Mouse (Mus musculus) kidney, adult 8-10 months (tissue): Measurements from ENCODE around the gene Sugct.

ENCODE experiments used
- DNase-seq, 2 experiments: peaks; one replicate each; pipeline ENCODE4 v3.0.0; 2022

Sugct gene

DNA sequence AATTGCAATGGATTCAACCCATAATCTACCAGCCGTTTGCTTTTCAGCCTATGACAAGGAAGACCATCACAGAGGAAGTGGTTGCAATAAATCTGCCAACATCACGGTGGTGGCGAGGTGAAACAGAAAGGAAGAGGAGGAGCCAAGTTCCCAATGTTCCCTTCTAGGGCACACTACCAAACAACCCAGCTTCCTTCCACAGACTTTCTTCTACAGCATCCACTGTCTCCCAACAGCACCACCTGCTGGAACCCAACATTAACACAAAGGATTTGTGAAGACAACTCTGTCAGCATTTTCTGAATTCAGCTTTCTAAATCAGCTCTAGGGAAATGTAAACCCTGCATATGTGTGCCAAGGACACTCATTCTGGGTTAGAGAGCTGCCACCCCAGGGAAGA, 666.8 kb downstream of the Sugct start:
- peak; percentile 7 to 54 for DNase-seq

DNA sequence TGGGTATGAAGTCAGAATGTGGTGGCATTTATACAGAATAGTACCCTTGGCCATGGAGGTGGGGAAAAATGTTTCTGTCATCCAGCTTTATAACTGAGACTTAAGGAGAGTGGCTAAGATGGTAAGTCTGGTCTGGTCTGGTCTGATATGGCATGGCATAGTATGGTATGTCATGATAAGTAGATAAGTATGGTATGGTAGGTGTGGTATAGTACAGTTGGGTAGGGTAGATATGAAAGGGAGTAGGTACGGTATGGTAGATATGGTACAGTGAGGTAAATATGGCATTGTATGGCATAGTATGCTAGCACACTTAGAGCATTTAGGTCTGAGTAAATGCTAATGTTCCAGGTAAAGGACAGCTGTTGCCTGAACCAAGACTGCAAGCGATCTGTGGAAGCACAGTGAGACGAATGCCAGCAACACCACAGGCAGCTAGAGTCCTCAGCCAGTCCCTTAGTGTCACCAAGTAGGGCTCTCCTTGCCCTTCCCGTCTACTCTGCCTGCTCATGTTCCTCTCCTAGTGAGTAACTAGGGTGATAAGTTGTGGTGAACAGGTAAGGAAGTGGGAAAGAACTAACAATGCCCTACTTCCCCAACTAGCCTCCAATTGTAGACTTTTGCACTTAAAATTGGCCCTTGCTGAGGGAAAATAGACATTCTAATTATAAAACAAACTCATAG, 667.4 kb downstream of the Sugct start:
- DNase-seq: no peak

DNA sequence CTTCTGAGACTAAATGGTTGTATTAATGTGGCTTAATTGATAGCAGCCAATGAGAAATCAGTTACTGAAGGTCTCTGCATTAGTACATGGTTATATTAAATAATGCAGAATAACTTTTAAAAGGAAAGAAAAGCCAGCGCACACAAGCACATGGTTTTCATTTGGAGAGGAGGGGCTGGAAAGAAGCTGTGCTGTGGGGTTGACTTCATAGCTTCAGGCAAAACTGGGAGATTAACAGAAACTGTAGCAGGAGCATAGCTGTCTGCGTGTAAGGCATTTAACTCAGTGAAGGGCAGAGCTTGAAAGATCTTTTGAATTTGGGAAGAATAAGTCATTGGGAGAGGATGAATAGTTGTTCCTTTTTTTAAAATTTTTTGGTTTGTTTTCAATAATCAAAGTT, 668.4 kb downstream of the Sugct start:
- DNase-seq: no peak

DNA sequence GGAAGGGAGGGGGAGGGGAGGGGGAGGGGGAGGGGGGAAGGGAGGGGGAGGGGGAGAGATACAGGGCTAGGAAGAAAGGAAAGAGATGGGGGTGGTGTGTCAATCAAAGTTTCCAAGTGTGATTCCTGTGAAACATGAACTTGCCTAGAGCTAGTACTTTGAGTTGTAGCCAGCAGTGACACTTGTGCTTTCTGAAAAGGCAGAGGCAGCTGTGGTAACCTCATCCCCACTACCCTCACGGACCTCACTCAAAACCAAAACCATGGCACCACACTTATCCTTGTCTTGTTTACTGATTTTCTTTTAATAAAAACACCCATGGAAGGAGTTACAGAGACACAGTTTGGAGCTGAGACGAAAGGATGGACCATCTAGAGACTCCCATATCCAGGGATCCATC, 698.9 kb downstream of the Sugct start:
- DNase-seq: no peak

DNA sequence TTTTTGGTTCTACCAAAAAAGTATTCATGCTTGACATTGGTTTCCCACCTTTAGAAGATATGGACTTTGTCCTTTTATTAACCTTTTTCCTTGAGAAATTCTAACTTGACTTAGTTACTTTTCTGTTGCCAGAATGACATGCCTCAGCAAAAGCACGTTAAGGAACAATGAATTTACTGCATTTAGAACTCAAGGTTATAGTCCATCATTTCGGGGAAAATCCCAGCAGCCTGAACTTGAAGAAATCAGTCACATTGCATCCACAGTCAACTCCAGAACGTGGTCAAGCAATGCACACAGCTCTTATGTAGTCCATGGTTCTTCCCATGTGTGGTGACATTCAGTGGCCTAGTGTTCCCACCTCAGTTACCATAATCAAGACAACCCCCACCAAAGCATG, 700.0 kb downstream of the Sugct start:
- peak; percentile 1 to 16 for DNase-seq

DNA sequence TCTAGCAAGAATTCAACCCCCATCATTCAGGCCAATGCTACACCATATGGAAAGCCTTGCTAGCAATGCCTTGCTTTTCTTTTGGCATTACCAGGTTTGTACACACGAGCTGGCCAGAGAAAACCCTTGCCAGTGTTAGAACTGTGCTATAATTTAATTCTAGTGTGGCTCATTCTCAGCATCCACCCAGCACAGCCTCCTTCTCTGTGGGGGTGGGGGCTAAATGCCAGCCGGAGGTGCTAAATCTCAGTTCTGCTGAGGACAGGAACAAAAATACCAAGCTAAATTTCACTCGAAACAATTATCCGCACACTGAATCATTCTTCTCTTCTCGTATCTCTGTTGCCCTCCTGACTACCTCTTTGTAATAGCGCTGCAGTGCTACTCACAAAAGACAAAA, 717.6 kb downstream of the Sugct start:
- no peak for DNase-seq

DNA sequence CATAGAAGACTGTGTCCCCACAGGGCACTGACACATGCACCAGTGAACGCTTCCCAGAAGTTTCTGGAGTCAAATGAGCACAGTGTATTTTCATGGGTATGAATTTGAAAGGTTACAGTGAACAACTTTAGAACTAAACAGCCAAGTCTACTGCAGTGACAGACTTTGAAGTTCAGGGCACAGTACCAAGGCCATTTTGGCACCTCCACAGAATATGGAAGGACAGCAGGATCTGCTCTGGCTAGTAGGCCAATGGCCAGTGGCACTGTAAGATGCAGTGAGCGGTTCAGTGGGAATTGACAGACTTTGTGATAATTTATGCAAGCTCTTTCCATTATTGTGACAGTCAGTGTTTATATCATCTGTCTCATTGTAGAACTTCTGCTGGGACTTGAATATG, 724.1 kb downstream of the Sugct start:
- peak in 1 of 2 experiments; percentile 9 for DNase-seq

DNA sequence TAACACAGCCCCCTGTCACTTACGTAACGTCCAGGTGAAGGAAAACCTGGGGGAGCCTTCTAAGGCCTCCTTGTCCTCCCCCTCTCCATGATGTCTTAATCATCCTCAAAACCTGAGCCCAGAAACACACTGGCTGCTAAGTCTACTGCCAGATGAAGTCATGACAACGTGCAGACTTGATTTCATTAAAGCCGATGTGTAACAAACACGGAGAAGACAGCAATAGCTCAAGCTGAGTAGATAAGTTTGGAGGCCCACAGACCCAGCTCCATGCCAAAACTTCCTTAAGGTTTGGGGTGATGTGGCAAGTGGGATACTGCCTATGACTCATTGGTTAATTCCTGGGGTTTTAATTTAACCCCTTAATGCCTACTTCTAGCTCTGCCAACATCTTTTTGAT, 726.4 kb downstream of the Sugct start:
- no peak for DNase-seq

DNA sequence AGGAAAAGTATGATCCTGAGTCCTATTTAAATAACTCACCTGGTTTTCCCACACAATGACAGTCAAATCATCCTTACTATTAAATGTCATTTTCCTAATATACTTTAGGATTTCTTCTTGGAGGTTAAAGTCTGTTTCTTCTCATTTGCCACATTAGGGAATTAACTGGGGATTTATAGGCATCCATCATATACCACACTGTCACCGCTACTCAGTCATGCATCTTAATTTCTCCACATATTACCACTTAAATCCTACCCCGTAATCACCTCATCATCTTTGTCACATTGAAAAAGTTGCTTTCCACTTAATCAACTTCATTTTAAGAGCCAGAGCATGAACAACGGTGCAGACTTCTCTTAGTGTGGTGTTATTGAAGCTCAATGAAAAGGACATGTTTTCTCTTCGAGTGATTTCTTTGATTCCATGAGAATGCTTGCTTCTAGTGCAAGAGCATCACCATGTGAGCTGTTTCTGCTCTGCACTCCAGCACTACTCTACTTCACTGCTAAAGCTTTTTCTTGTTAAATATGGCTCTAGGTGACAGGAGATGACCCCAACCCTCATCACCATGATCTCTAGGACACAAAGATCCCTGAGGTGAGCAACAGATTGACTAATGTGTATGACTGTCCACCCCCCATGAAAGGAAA, 730.4 kb downstream of the Sugct start:
- no peak for DNase-seq

DNA sequence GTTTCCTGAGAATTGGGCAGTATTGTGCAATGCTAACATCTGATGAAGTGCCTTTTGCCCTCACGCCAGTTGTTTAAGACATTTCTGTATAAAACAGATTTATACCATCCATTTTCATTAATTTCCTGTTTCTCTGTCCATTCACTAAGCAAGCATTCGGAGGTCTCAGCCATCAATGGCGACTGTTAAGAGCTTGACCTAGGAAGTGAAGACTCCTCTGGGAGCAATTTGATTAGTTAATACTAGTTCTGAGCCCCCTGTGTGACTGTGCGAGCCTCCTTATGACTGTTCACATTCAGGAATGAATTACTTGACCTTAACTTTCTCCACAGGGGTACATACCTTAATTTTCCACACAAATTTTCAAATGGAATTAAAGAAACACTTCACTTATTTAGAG, 743.3 kb downstream of the Sugct start:
- no peak for DNase-seq

DNA sequence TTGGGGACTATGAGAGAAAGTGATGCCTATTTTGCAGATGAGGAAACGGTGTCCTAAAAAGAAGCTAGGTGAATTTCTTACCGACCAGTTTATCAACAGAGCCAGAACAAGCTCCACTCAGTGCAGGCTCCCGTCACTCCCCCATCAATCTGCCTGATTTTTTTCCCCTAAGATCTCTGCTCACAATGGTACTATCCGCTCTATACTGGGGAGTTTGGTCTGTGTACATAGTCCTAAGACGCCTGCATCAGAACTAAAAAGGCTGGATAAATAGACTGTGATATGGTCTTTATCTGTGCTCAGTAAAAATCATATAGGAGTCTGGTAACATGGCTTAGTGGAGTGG, 755.9 kb downstream of the Sugct start:
- DNase-seq: no peak

DNA sequence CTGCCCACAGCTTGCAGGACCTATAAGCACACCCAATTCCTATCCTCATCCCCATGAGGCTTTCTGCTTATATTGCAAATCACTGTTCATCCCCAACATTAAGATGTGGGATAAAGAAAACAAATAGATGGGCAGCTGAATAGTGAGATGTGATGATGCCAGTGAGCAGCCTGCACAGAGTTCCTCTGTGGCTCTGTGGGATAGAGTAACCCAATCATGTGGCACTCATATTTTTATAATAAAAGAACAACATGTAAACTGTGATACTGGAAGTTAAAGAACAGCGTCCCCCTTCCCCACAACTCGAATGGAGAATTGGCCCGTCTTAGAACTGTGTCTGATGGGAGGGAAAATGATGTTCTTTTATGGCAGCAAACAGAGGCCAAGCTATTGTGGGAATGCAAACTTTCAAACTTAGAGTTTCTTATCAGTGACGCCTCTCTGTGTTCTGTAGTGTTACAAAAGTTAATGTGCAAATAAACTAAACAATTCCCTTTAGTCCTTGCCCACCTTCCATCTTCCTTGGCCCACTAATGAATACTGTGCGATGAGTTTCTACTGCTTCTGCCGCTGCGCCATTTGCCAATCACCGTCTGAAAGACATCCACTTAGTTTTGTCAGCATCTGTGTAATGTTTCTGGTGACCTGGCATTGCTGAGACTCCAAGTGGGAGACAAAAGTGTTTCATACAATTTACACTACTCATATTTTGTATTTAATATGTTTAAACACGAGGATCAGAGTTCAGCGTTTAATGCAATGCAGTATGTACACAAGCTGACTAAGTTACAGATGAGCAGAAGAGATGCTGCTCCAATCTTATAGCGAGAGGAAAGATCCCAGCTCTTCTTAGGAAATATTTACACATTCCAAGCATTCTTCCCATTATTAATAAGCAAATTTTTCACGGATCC, 756.5 kb downstream of the Sugct start:
- DNase-seq: no peak

DNA sequence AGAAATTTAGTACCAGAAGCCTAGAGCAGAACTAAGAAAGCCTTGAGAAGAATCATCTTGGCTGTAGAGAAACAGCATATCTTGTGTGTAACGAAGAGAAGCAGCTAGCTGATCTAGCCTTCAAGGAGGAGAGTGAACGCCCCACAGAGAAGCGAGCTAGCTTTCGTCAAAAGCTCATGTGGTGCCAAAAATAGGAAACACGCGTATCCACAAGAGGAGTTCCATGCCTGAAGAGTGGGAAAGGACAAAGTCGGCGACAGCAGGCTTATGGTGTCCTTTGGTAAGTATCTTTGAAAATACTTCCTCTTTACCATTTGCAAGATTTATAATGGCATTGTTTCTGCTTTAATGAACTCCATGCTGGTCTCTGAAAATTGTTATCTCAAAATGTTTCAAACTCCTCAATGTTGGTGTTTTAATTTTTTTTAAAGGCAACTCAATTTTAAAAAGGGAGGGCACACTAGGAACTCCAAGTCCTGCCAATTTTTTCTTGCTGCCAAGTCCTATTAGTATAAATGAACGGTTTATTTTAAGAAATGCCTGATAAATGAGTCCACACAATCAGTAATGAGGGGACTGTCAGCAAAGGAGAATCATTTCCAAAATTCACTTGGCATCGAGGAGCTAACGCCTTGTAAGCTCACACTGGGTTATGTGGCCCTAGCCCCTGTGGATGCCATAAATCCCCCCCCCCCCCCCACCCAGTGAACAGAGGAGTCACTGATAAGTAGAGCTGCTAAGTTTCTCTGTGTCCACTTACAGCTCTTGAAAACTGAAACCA, 757.7 kb downstream of the Sugct start:
- DNase-seq: no peak

DNA sequence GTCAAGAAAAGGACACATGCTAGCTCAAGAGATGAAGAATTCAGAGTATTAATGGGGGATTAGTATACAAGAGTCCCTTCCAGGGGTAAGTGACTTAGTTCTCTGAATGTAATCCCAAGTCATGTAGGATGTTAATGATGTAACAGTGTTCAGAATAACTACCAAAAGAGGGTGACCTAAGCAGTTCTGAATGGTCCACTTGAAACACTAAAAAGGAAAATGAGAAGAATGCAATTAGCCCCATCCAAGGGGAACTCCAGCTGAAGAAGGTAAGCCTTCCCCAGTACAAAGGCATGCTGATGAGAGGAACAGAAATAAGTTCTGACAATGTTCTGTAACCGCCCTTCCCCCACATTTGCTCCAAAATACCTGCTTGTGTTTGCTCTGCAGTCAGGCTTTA, 760.3 kb downstream of the Sugct start:
- DNase-seq: no peak

DNA sequence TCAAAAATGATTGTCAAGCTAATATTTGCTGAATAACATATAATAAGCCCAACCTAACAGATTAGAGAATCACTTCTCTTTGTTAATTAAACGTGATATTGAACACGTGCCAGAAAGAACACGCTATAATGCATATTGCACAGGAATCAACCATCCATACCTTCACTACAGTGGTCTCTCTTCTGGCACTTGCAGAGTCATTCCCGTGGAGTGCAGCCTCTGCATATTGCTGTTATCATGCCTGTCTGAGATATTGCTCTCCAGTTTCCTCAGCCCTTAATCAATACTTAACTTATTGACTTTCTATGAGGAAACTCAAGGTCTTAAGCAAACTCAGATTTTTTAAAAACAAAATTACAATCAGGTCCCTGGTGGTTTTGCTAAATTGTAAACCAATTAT, 761.8 kb downstream of the Sugct start:
- DNase-seq: no peak

DNA sequence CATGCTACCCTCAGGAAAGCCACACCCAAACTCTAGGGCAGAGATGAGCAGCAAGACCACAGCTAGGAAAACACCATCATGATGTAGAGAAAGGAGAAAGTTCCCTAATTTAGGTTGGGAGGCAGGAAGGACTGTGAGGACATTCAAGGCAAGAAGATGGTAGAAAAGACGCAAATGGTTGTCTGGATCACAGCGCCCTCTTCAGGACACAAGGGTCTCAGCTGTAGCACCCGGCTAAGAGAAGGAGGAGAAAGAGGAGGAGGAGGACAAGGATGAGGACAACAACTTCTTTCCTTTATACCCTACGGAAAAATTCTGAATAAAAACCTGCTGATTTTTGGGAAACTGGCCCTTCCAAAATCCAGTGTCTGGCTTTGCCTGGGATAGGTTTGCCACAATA, 774.0 kb downstream of the Sugct start:
- DNase-seq: no peak

DNA sequence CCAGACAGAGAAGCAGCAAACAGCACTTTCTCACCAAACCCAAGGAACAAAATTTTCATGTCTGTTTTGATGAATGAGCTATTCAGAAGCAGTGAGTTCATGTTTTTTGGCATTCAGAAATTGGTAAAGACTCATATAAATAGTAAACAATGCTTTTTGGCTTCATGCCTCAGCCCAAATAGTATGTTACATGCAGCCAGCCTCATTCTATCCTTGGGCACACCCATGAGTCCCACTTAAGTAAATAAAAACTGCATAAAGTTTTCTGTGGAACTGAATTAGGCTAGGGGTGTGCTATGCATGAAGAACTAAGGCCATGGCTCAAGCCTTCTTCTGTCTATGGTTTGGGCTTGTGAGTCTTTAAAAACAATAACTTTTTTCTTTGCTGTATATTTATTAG, 779.7 kb downstream of the Sugct start:
- DNase-seq: no peak

DNA sequence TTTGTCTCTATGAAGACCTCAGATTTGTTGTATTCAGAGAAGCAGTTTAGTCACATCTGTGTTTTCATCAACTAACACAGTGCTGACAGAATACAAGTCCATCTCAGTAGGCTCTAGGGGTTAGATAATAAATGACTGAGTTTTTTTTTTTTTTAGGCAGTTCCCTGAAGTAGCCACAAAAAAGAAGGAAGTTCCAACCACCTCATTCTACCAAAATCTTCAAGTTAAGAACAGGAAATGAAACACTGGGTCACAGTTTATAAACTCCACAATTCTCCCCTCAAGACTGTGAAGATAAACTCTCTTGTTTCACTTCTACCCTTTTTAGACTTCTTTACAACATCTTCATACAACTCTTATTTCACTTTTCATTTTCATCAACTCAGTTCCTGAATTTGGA, 783.1 kb downstream of the Sugct start:
- DNase-seq: no peak

DNA sequence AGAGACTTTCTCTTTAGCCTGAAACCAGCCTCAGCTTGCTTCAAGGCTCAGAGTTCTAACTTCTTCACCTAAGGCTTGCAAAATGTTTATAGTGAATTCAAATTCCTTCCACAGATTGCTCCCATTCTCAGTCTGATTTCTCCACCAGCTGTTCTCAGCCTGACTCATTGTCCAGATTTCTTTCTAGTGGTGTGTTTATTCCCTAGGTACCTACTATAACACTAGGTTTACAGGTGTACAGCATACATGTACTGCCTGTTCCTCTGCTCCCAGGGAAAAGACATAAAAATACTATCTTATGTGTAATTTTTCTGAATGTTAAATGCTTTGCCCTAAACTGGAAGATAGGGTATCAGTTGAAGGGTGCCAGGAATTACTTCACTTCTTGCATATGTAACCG, 788.4 kb downstream of the Sugct start:
- DNase-seq: no peak

DNA sequence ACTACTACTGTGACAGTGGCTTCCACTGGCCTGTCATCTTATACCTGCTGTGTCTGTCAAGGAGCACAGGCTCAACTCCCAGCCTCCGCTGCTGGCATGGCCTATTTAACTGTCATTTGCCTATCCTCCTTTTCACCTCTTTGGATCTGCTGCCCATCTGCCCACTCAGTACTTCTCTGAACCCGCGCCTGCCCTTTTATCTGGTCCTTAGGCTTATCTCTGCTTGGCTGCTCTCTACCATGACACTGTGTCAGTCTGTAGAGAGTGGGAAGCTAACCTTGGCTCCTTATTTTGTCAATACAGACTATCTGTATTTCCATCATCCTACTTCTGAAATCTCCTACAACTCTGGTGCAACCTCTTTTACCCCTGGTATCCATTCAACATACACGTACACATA, 793.9 kb downstream of the Sugct start:
- DNase-seq: no peak

DNA sequence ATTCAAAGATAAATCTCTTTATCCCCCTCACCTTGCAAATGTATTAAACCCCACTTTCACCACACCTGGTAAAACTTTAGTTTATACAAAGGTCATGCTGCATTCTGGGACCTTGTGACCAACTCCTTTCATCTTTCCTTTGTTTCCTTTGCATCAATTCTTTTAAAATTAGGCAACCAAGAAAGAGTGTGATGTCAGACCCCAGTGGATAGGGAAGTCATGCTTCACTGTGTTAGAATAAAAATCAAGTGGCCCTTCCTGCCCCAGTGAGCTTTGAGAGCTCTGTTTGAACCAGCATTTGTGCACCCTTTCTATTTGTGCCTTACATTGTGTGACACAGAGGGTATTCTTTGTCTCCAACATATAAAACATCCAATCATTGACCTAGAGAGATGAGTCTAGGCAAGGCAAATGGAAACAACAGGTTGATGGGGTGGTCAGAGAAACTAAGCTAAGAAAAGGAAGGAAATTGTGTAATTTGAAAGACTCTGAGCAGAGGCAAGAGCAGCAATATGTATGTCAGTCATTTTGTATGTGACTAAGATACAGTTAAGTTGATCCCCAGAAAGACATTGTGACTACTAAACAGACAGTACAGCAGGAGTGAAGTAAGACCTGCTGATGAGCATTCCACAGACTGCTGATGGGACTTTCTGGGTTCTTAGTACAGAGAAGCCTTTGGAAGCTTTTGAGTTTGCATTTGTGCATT, 797.1 kb downstream of the Sugct start:
- no peak for DNase-seq

DNA sequence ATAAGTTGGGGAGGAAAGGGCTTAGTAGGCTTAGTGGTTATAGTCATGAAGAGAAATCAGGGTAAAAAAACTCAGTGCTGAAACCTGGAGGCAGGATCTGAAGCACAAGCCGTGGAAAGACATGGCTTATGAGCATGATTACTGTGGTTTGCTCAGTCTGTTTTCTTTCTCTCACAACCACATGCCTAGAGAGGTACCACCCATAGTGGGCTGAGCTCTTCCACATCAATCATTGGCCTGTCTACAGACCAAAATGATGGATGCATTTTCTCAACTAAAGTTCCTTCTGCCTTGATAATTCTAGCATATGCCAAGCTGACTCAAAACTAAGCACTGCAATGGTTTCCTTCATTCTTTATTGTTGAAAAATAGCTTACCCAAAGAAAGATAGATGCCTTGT, 817.3 kb downstream of the Sugct start:
- no peak for DNase-seq

DNA sequence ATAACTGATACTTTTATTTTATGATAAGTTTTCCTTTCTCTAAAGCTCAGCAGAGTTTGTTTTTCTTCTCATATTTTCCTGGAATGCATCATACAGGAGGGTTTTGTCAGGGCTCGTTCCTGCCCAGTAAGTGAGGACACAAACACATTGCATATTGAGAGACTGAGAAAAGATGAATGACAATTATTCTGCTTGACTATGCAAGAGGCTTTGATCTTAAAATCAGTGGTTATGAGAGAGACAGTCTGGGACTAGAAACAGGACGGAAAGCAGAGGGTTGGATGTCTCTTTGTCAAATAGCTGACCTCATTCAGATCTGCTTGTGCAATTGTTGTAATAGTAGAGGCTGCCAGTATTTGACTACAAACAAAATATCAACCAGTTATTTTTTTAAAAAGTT, 835.4 kb downstream of the Sugct start:
- DNase-seq: no peak
